Mouse (Mus musculus): ENCODE measurements around the gene Ripk3. TPM values are rescaled to one million over a fixed set of nuclear protein-coding genes. Genes with fewer than 3 reads are reported as not detected.
A peak's percentile ranks its signal among the peaks of the same experiment; 100 is the strongest.
"Not testable (repeated sequence)": the region's sequence is repeated elsewhere in the genome, so short reads cannot be mapped to it uniquely, and the experiment has no call there.

Ripk3 gene
- polyA plus RNA-seq, 1 experiment = 42.1 TPM

GRCm38 (mm10) chr14:55760156-55760555 is 28.5 kb downstream of the Ripk3 start:
- 0 out of 2 replicates have a peak, but pooled peaks cover 13% of the 10 kb centered on the region for H3K27me3 ChIP-seq (ENCODE audit: control insufficient read depth, insufficient read depth, low read length)
- H3K36me3 ChIP-seq (ENCODE audit: control insufficient read depth, insufficient read depth, low read length) = peaks cover 13% of the 10 kb centered on the region
- H3K4me1 ChIP-seq (ENCODE audit: control insufficient read depth, insufficient read depth, insufficient read length, low read length); H3K27ac ChIP-seq (ENCODE audit: insufficient read depth, low read depth, low read length); H3K4me3 ChIP-seq (ENCODE audit: low read depth, low read length): not testable (repeated sequence)
- 0% methylated on average over 6 of the region's 6 CpGs for WGBS
- TF ChIP-seq CTCF (IDR thresholded peaks at IDR 0.05; ENCODE audit: extremely low read depth, insufficient read length, insufficient replicate concordance, low read depth, low read length) = peak; percentile 63; the same call in 1 of the 2 replicates

DNA sequence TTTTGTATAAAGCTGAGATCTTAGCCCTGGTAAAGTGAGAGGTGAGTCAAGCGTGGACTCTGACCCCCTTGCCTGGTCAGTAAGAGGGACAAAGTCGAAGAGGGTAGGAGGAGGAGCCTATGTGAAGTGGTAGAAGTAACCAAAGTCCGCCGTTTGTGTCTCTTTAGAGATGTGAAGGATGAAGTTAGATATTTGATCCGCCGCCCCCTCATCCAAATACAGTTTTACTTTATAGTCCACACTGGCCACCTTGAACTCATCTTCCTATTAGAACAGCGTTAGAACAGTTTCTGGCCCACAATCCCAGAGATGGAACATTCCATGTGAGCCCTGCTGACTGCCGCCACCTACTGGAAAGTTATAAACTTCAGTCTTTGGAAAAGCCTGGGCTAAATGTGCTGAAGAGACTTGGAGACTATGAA is 30.3 kb downstream of the Ripk3 start, which contains the start of gene Cideb:
Cideb (minus strand) TSS at position 96 of the 422 bp plus-strand sequence.
- 0 out of 2 replicates have a peak, but pooled peaks cover 13% of the 10 kb centered on the region for H3K27me3 ChIP-seq (ENCODE audit: control insufficient read depth, insufficient read depth, low read length)
- H3K27ac ChIP-seq (ENCODE audit: insufficient read depth, low read depth, low read length) = peak within 1 kb of the TSS; percentile 100
- peaks cover 6% of the 10 kb centered on the region for H3K4me1 ChIP-seq (ENCODE audit: control insufficient read depth, insufficient read depth, insufficient read length, low read length)
- H3K36me3 ChIP-seq (ENCODE audit: control insufficient read depth, insufficient read depth, low read length) = peaks cover 30% of the 10 kb centered on the region
- H3K4me3 ChIP-seq (ENCODE audit: low read depth, low read length) = peak within 1 kb of the TSS; percentile 68
- 6% methylated on average over 8 of the region's 8 CpGs for WGBS
- TF ChIP-seq CTCF (IDR thresholded peaks at IDR 0.05; ENCODE audit: extremely low read depth, insufficient read length, insufficient replicate concordance, low read depth, low read length) (peak; percentile 68; the same call in 1 of the 2 replicates), POLR2A (IDR thresholded peaks at IDR 0.05; ENCODE audit: low read depth, low read length) (no peak)

DNA sequence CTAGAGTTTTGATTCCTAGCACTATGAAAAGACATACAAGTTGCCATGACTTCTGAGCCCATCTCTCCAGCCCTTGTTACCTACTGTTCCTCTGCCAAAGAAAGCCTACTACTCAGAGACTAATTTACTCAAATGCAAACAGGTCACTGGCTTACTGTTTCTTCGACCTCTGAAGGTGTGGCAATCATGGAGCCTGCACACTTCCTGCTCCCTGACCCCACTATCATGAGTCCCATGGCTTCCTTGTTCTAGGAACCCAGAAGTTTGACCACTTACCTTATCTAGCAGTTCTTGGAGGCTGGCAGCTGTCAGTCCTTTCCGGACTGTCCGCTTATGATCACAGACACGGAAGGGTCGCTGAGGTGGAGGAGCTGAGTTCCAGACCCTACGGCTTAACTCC is 31.1 kb downstream of the Ripk3 start:
- Histone ChIP-seq H3K36me3 (ENCODE audit: control insufficient read depth, insufficient read depth, low read length) (peaks cover 38% of the 10 kb centered on the region), H3K27ac (ENCODE audit: insufficient read depth, low read depth, low read length) (peak overlapping the region; percentile 100), H3K4me3 (ENCODE audit: low read depth, low read length) (peak overlapping the region; percentile 68), H3K4me1 (ENCODE audit: control insufficient read depth, insufficient read depth, insufficient read length, low read length) (peaks cover 6% of the 10 kb centered on the region), H3K27me3 (ENCODE audit: control insufficient read depth, insufficient read depth, low read length) (0 out of 2 replicates have a peak, but pooled peaks cover 9% of the 10 kb centered on the region)
- no peak for TF ChIP-seq CTCF (IDR thresholded peaks at IDR 0.05; ENCODE audit: extremely low read depth, insufficient read length, insufficient replicate concordance, low read depth, low read length)
- peak; percentile 14; the same call in 1 of the 2 replicates for TF ChIP-seq POLR2A (IDR thresholded peaks at IDR 0.05; ENCODE audit: low read depth, low read length)
- WGBS = 23% methylated on average over 6 of the region's 6 CpGs

GRCm38 (mm10) chr14:55747051-55747847 is 41.4 kb downstream of the Ripk3 start:
- TF ChIP-seq CTCF (IDR thresholded peaks at IDR 0.05; ENCODE audit: extremely low read depth, insufficient read length, insufficient replicate concordance, low read depth, low read length) (no peak), POLR2A (IDR thresholded peaks at IDR 0.05; ENCODE audit: low read depth, low read length) (no peak)
- no peaks in the 10 kb centered on the region for H3K27me3 ChIP-seq (ENCODE audit: control insufficient read depth, insufficient read depth, low read length)
- no peak overlapping the region for H3K27ac ChIP-seq (ENCODE audit: insufficient read depth, low read depth, low read length)
- 77% methylated on average over 10 of the region's 10 CpGs for WGBS
- H3K36me3 ChIP-seq (ENCODE audit: control insufficient read depth, insufficient read depth, low read length) = peaks cover 29% of the 10 kb centered on the region
- H3K4me1 ChIP-seq (ENCODE audit: control insufficient read depth, insufficient read depth, insufficient read length, low read length) = peaks cover 8% of the 10 kb centered on the region
- H3K4me3 ChIP-seq (ENCODE audit: low read depth, low read length) = 0 out of 2 replicates have a peak overlapping the region, but pooled peaks have one; percentile 1

DNA sequence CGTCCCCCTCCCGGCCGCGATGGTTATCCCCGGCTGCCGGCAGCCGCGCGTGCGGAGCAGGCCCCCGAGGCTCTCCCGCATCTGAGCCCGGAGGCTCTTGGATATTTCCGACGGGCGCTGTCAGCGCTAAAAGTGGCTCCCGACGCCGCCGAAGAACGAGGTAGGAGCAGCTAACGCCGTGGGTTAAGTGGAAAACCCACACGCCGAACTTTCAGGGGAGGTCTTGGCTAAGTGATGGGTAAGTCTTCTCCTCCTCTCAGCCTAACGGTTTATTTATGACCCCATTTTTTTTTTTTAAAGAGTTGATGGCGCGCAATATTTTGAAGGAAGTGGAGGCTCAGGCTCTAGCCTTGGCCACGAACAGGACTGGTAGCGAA is 42.8 kb downstream of the Ripk3 start:
- WGBS = under 1% methylated on average over 31 of the region's 31 CpGs
- H3K4me3 ChIP-seq (ENCODE audit: low read depth, low read length) = peak overlapping the region; percentile 89
- H3K36me3 ChIP-seq (ENCODE audit: control insufficient read depth, insufficient read depth, low read length) = peaks cover 24% of the 10 kb centered on the region
- H3K27me3 ChIP-seq (ENCODE audit: control insufficient read depth, insufficient read depth, low read length) = no peaks in the 10 kb centered on the region
- peaks cover 8% of the 10 kb centered on the region for H3K4me1 ChIP-seq (ENCODE audit: control insufficient read depth, insufficient read depth, insufficient read length, low read length)
- no peak overlapping the region for H3K27ac ChIP-seq (ENCODE audit: insufficient read depth, low read depth, low read length)
- no peak for TF ChIP-seq POLR2A (IDR thresholded peaks at IDR 0.05; ENCODE audit: low read depth, low read length)
- TF ChIP-seq CTCF (IDR thresholded peaks at IDR 0.05; ENCODE audit: extremely low read depth, insufficient read length, insufficient replicate concordance, low read depth, low read length) = no peak

- Histone ChIP-seq H3K27me3 (ENCODE audit: control insufficient read depth, insufficient read depth, low read length) (no peaks in the 10 kb centered on the region), H3K4me1 (ENCODE audit: control insufficient read depth, insufficient read depth, insufficient read length, low read length) (peaks cover 8% of the 10 kb centered on the region), H3K27ac (ENCODE audit: insufficient read depth, low read depth, low read length) (peak within 1 kb of the TSS; percentile 92), H3K4me3 (ENCODE audit: low read depth, low read length) (peak within 1 kb of the TSS; percentile 89), H3K36me3 (ENCODE audit: control insufficient read depth, insufficient read depth, low read length) (peaks cover 25% of the 10 kb centered on the region)
- TF ChIP-seq POLR2A (IDR thresholded peaks at IDR 0.05; ENCODE audit: low read depth, low read length) = peak; percentile 76
- no peak for TF ChIP-seq CTCF (IDR thresholded peaks at IDR 0.05; ENCODE audit: extremely low read depth, insufficient read length, insufficient replicate concordance, low read depth, low read length)
- under 1% methylated on average over 46 of the region's 48 CpGs for WGBS
Observed at GRCm38 (mm10) chr14:55745180-55745860, 43.3 kb downstream of the Ripk3 start, which contains the start of the genes Dhrs1 and Nop9. TSS of gene Dhrs1 (minus strand) at chr14:55745690. TSS of gene Nop9 (plus strand) at chr14:55745693.

GRCm38 (mm10) chr14:55743711-55744110 is 45.0 kb downstream of the Ripk3 start:
- Histone ChIP-seq H3K4me3 (ENCODE audit: low read depth, low read length) (peak overlapping the region; percentile 53), H3K4me1 (ENCODE audit: control insufficient read depth, insufficient read depth, insufficient read length, low read length) (peaks cover 8% of the 10 kb centered on the region), H3K27ac (ENCODE audit: insufficient read depth, low read depth, low read length) (peak overlapping the region; percentile 35; the same call in 1 of the 2 replicates), H3K27me3 (ENCODE audit: control insufficient read depth, insufficient read depth, low read length) (no peaks in the 10 kb centered on the region), H3K36me3 (ENCODE audit: control insufficient read depth, insufficient read depth, low read length) (peaks cover 34% of the 10 kb centered on the region)
- TF ChIP-seq POLR2A (IDR thresholded peaks at IDR 0.05; ENCODE audit: low read depth, low read length) (no peak), CTCF (IDR thresholded peaks at IDR 0.05; ENCODE audit: extremely low read depth, insufficient read length, insufficient replicate concordance, low read depth, low read length) (peak; percentile 94; the same call in 1 of the 2 replicates)
- WGBS = 12% methylated on average over 10 of the region's 10 CpGs
